Mouse (Mus musculus) kidney, adult 18-20 months (tissue): Measurements from ENCODE around the gene Upp2.

Experiments
- DNase-seq: peaks from one replicate; pipeline ENCODE4 v3.0.0; 2021

The Upp2 gene

GRCm38 (mm10) chr2:58625681-58626080 lies 58.6 kb downstream of the Upp2 start:
- no peak for DNase-seq

DNA sequence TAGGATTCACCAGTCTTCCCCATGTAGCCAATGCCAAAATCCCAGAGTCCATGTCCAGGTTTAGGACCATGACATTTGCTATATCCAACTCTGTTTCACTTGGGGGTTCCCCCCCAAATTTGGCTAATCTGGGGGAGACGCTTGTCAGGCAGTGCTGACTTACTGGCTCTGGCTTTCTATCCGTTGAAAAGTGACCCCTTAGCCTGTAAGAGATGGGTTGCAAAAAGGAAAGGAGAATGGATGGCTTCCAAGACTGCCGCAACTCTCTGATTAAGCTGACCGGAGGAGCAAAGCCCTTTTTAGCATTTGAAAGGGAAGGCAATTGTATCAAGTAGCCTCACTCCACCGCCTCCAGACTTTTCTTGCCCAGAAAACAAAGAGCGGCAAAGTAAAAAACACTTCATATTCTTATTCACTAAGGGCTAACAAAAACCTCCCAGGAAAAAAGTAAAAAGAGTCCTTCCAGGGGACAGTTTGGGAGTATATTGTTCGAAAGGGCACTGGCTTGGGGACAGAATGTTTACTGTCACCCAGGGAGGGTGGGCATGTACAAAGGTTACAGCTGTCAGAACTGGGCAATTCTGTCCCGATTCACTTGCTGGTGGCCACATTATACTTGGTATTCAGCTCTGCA lies 59.2 kb downstream of the Upp2 start:
- no peak for DNase-seq

DNA sequence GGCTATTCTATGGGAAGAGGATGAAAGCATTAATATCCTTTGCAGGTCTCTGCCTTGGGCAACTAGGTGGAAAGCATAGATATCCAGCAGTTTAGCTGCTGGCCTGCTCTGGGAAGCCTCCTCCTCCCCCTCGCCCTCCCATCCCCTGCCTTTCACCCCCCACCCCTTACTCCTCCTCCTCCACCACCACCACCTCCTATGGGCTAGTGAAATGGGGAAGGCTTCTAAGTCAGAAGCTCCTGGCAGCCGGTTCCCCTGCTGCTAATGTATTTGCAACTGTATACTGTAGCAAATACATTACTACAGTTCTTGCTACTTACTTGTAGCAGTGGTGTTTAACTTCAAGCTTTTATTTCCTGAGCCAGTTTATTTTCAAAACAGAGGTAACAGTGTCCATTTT lies 60.9 kb downstream of the Upp2 start:
- no peak for DNase-seq

GRCm38 (mm10) chr2:58628993-58629392 lies 61.9 kb downstream of the Upp2 start:
- DNase-seq: no peak

GRCm38 (mm10) chr2:58629440-58629839 lies 62.3 kb downstream of the Upp2 start:
- no peak for DNase-seq

- no peak for DNase-seq
Observed at GRCm38 (mm10) chr2:58633791-58634190, 66.7 kb downstream of the Upp2 start.

- no peak for DNase-seq
Observed at GRCm38 (mm10) chr2:58641761-58642555, 74.9 kb downstream of the Upp2 start.

DNA sequence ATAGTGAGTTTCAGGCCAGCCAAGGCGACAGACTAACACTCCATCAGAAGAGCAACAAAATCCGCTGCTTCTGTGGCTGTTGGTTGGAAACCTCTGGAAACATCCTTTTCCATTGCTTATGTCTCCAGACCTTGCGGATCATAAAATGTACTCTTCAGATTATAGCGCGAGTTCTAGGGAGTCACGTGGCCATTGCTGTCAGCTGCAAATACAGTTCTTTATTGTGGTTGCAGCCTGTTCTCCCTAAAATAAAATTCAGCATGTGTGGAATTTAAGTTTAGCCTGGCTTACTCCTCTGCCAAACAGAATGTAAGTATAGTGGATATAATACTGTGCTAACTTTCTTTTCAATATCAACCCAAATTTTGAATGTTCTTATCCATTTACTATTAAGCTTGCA lies 78.6 kb downstream of the Upp2 start:
- DNase-seq: no peak

DNA sequence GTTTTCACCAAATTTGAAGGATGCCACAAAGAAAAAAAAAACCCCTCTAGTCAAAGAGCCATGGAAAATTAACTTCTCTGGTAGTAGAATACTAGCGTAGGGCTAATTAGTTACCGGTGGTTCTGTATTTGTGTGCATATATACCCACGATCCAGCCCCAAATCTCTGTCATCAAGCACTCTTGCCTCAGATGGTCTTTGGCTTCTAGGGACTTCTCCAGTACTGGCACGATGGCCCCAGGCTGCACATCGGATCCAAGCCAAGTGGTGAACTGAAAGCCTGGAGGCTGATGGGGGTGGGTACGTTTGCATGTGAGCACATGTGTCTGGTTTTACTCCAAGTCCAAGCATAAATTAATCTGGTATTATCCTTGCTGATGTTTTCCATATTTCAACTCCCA lies 88.1 kb downstream of the Upp2 start:
- no peak for DNase-seq

DNA sequence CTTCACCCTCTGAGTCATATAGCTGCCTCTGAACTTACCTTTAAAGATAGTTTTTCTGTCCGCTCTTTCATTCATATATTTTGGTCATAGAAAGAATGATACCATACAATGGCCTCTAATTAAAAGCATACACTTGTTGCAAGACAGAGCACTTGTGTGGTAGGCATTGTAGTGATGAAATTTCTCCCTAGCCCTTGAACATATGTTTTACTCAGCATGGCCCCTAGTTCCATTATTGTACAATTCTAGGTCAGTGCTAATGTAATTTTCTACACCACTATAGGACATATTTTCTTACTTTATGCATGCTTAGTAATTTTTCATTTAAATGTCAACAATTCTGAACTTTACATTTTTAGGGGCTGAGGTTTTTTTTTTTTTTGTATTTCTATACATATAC lies 89.9 kb downstream of the Upp2 start:
- DNase-seq: no peak

DNA sequence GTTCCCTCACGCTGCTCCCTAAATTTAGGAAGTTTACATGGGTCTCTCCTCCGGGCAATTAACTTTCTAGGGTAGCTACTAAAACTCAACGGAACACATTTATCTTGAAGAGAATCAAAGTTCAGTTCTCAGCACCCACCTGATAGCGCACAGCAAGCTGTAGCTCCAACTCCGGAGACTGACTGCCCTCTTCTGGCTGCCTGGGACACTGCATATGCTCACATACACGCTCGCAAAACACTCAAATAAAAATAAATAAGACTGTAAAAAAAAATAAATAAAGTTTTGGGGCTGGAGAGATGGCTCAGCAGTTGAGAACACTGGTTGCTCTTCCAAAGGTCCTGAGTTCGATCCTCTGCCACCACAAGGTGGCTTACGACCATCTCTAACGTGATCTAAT lies 90.8 kb downstream of the Upp2 start:
- DNase-seq: no peak

GRCm38 (mm10) chr2:58660591-58660990 lies 93.5 kb downstream of the Upp2 start:
- no peak for DNase-seq

GRCm38 (mm10) chr2:58661116-58661515 lies 94.0 kb downstream of the Upp2 start:
- no peak for DNase-seq

DNA sequence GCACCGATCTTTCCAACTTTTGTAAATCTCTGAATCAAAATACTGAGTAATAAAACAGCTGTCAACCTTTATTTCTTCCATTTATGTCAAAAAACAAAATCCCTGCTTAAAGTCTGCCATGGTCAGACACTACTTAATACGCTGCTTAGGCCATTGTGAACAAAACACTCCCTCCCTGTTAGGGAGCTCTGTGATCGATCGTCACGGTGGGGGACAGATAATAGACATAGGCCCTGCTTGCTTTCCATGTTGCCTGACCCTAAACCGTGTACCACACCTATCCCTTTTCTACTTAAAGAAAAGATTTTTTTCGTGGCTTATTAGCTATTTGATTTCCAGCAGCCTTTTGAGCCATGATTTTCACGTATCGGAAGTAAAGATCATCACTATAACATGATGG lies 95.6 kb downstream of the Upp2 start:
- DNase-seq: no peak

DNA sequence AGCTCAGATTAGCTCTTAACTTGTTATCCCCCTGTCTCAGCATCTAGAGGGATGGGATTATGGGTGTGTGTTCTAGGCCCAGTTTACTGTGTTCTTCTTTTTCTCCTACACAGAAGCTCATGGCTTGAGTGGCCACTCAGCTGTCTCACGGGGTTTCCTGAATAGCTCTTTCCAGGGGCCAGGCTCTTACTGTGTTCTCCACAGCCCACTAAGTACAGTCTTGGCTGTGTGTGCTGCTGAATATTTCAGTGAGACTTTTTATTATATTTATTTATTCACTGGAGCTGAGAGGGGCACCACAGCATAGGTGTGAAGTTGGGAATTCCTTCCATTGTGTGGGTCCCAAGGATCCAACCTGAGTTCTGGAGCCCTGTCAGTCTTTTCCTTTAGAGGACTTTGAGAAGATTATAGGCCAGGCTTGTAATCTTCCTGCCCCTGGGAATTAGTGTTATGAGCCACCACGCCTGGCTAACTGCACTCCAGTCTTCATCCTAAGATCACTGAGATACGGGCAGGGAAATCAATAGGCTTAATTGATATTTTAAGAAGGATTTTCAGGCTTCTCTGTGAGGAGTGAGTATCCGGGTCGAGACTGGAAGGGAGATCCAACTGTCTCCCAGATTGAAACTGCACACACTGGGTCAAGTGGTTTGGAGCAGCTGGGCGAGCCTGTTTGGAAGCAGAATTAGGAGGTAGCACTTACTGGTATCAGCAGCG lies 96.5 kb downstream of the Upp2 start:
- DNase-seq: no peak

GRCm38 (mm10) chr2:58665081-58665814 lies 98.2 kb downstream of the Upp2 start:
- peak; percentile 74 for DNase-seq

DNA sequence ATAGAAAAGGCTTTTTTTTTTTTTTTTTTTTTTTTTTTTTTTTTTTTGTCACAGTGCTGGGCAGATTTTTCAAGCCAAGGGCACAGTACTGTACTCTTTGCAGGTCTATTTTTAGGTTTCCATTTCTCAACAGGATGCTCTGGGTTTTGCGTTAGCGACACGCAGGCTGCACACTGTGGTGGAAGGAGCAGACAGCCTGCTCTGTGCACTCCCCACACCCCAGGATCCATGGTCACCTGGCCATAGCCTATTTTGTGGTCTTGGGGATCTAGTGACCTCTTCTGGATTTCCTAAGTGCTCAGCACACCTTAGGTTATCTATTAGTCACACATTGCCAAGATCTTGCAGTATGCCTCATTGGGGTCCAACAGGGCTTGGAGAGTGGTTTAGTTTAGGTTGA lies 100.2 kb downstream of the Upp2 start:
- no peak for DNase-seq

GRCm38 (mm10) chr2:58667991-58668390 lies 100.9 kb downstream of the Upp2 start:
- peak; percentile 68 for DNase-seq

- no peak for DNase-seq
Observed at GRCm38 (mm10) chr2:58669114-58669513, 102.0 kb downstream of the Upp2 start.

DNA sequence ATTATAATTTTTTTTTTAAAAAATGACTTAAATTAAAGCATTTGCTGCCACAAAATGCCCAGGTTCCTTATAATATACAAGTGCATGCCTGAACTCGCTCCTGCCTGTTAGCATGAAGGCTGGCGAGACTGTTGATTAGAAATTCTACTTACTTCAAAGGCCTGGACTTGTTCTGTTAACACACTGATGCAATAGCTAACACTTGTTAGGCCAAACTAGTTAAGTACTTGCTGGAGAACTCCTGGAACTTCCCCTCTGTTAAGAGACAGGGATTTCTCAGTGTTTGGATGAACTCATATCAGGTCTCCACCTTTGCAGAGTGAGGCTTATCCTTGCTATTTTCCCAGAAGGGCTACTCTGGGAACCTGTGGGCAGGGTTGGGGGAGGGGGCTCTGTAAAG lies 105.4 kb downstream of the Upp2 start:
- no peak for DNase-seq

GRCm38 (mm10) chr2:58679968-58680367 lies 112.9 kb downstream of the Upp2 start:
- DNase-seq: no peak

DNA sequence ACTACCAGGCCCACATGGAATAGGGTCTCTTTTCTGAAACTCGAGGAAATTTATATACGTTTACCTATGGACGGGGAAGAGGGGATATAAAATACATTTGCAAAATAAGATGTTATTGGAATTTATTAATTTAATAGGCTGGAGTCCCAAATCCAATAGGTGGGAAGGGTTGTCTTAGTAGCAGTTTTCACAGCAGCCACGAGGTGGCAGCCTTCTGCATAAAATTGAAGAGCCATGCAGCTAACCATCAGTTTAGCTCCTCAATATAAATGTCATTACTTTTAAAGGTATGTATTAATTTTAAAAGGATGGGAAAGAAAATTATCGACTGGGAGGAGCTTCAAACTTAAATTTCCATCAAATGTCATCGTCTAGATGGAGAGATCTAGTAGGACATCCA lies 113.7 kb downstream of the Upp2 start:
- DNase-seq: peak; percentile 73

GRCm38 (mm10) chr2:58681394-58681793 lies 114.3 kb downstream of the Upp2 start:
- no peak for DNase-seq
